Mouse (Mus musculus): ENCODE data around the gene Btbd9.

DNA sequence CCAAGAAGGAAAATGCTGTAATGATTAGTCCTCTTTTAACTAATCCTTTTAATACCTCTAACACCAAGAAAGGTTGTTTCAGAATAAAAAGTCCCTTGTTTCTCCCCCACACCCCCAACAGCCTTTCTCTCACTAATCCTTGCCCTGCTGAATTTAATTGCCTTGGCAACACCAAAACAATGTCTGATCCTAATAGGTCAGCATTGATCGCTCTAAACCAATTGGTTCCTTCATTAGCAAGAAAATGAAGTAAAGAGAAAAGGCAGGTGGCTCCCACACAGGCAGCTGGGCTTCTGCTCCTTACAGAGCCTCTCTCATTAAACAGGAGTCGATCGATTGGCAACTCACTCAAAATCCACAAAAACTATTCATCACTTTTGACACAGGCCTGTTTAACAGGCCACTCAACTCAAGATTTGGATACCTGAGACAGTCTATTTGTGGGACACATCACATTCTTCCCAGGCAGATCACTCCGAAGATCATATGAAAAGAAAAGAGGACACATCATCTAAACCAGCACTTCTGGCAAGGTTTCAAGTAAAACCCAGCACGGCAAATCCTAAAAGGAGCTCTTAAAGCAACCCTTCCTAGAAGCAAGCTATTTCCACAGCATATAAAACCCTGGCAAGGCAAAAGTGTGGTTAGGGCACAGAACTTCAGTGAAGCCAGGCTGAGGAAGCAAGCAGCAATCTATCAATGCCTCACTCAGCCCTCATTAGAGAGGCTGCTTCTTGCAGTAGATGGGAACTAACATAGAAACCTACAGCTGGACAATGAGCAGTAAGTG is 197.9 kb downstream of the Btbd9 start:
- TF ChIP-seq CTCF (IDR thresholded peaks at IDR 0.05; ENCODE audit: extremely low read depth, insufficient read depth, insufficient read length, insufficient replicate concordance) (no peak), POLR2A (IDR thresholded peaks at IDR 0.05; ENCODE audit: low read depth, low read length) (no peak)
